Mouse (Mus musculus) cerebellum, adult 2 months (tissue): ENCODE data around the gene Gm16223. TPM values are rescaled to one million over a fixed set of nuclear protein-coding genes. Genes with fewer than 3 reads are reported as not detected.

Experiments used
- DNase-seq, 2 experiments: peaks; one replicate each; pipeline ENCODE4 v3.0.0; 2021
- H3K27ac ChIP-seq: fragments of 200-500 bp; 2 replicates; pipeline ENCODE4 v1.5.1; 2012; ENCODE audit warnings: low read length, control low read depth, inconsistent platforms; ENCODE audit not compliant: insufficient read depth
- H3K27me3 ChIP-seq: fragments of 200-500 bp; 2 replicates; pipeline ENCODE4 v1.6.1; 2012; ENCODE audit warnings: inconsistent platforms, mild to moderate bottlenecking, low read length, moderate library complexity; ENCODE audit not compliant: control insufficient read depth, insufficient read depth
- H3K4me1 ChIP-seq: fragments of 200-500 bp; 2 replicates; pipeline ENCODE4 v1.6.1; 2011; ENCODE audit warnings: low read length; ENCODE audit not compliant: control insufficient read depth, insufficient read depth
- H3K4me3 ChIP-seq: fragments of 200-500 bp; replicated peaks from 2 replicates; pipeline ENCODE3; 2011; ENCODE audit warnings: mild to moderate bottlenecking, low read depth, low read length, control low read depth; ENCODE audit not compliant: insufficient read depth
- CTCF ChIP-seq: fragments of 200-500 bp; IDR thresholded peaks from 2 replicates; pipeline ENCODE4 v1.5.1; 2011; ENCODE audit warnings: low read depth, mild to moderate bottlenecking, control low read depth, low read length, moderate library complexity, borderline replicate concordance; ENCODE audit not compliant: insufficient read depth
- POLR2A ChIP-seq: fragments of 200-500 bp; IDR thresholded peaks from 2 replicates; pipeline ENCODE4 v1.6.1; 2011; ENCODE audit warnings: low read length, control low read depth, borderline replicate concordance; ENCODE audit not compliant: insufficient read depth
- WGBS: fragments of 180-500 bp; shearing (Covaris S2); methylation state at CpG from one replicate; pipeline ENCODE4 v1.1.7; 2018; 5-methylcytosine and 5-hydroxymethylcytosine counted together
- polyA plus RNA-seq: library from polyadenylated mRNA; depleted of rRNA; stranded (reverse); fragments of >200 nt; gene quantifications from 2 replicates; pipeline ENCODE4 v1.2.3, GENCODE M21; 2012; rRNA removed

The Gm16223 gene
- polyA plus RNA-seq, 1 experiment: 0.05 TPM

DNA sequence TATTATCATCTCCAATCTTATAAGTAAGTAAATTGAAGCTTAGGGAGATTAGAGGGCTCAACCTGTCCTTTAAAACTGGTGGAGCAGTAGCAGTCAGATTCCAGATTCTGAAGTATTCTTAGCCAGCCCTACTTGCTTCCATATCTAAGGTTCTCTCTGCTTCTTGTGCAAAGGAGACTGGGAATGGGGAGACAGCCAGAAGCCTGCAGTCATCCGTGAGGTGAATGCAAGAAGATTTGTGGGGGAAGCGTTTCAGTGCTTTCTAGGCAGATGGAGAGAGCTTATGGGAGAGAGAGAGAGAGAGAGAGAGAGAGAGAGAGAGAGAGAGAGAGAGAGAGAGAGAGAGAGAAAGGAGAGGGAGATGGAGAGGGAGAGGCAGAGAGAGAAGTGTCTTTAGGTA, 160.9 kb downstream of the Gm16223 start:
- H3K27me3 ChIP-seq: no peaks in the 10 kb centered on the region
- peaks cover 2% of the 10 kb centered on the region; the same call in 1 of the 2 replicates for H3K4me1 ChIP-seq
- TF ChIP-seq POLR2A (no peak), CTCF (no peak)
- no peak overlapping the region for H3K27ac ChIP-seq
- DNase-seq: no peak
- no peak overlapping the region for H3K4me3 ChIP-seq
- 30% methylated on average over 2 of the region's 2 CpGs for WGBS

DNA sequence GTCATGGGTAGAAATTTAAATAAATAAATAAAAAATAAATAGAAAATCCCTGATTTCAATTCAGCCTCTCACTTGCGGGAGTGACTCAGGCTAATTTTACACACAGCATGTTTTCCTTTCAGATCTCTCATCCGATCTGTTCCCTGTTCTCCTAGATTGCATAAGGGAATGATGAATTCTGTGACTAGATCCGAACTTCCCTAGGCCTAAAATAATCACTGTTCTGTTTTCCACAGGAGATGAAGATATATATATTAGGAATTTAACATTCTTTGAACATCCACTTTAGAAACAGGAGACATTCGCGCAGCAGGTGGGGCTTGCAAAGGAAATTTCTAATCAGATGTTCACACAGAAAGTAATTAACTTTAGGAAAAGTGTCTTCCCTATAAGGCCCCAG, 171.5 kb downstream of the Gm16223 start:
- 69% methylated on average over 5 of the region's 5 CpGs for WGBS
- Histone ChIP-seq H3K4me1 (no peaks in the 10 kb centered on the region), H3K4me3 (no peak overlapping the region), H3K27ac (no peak overlapping the region), H3K27me3 (no peaks in the 10 kb centered on the region)
- DNase-seq: no peak
- TF ChIP-seq POLR2A (no peak), CTCF (no peak)

DNA sequence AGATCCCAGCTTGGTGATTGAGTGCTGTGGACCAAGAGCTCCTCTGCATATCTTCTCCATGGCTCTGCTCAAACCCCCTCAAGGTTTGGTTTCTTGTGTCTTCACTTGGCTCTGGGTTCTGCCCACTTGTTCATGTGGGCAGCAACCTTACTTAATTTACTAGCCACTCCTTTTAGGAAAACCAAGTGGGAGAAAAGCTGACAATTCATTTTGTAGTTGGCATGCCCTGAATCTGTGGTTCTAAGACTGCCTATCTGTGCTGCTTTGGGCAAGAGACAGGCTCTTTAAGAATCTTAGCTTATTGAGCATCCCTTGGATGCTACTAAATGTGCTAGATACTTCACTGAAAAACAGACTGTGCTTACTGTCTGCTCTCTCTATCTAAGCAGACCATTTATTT, 172.0 kb downstream of the Gm16223 start:
- no peak for TF ChIP-seq POLR2A
- TF ChIP-seq CTCF: no peak
- no peak for DNase-seq
- Histone ChIP-seq H3K27me3 (no peaks in the 10 kb centered on the region), H3K4me3 (no peak overlapping the region), H3K4me1 (no peaks in the 10 kb centered on the region), H3K27ac (no peak overlapping the region)

- H3K4me3 ChIP-seq: no peak overlapping the region
- WGBS: 68% methylated on average over 3 of the region's 3 CpGs
- H3K4me1 ChIP-seq: no peaks in the 10 kb centered on the region
- no peak for DNase-seq
- no peak overlapping the region for H3K27ac ChIP-seq
- no peaks in the 10 kb centered on the region for H3K27me3 ChIP-seq
- TF ChIP-seq POLR2A: no peak
- TF ChIP-seq CTCF: no peak
Measured at GRCm38 (mm10) chr5:42250376-42250775, 182.6 kb downstream of the Gm16223 start.

Other genes starting within 250 kb of the Gm16223 start
- gene Bod1l, start 223.6 kb upstream of the Gm16223 start, polyA plus RNA-seq: 20.2 and 20.5 TPM in 2 replicates